Mouse (Mus musculus) 3134 (cell line): ENCODE measurements around the gene Etl4.

Source experiments
- DNase-seq: peaks from one replicate; pipeline ENCODE4 v3.0.0-alpha.2; 2011; ENCODE audit warnings: low spot score; ENCODE audit not compliant: insufficient read length; ENCODE audit errors: extremely low read depth

Etl4 gene

DNA sequence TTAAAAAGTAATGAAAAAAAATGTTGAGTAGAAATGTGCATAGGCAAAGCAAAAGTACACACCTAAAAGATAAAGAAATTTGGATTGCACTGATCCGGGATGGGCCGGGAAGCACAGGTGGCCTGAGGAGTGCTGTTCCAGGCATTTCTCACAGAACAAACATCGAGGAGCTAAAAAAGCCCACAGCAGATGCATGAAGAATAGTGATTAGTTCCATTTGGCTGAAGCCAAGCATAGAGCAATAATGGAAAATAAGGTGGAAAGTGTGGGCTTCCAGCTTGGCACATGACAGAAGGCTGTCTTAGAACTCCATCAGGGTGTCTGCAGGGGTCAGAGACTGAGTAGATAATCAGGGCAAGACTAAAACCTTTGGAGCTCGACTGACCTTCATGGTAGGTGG, 512.7 kb downstream of the Etl4 start:
- no peak for DNase-seq

DNA sequence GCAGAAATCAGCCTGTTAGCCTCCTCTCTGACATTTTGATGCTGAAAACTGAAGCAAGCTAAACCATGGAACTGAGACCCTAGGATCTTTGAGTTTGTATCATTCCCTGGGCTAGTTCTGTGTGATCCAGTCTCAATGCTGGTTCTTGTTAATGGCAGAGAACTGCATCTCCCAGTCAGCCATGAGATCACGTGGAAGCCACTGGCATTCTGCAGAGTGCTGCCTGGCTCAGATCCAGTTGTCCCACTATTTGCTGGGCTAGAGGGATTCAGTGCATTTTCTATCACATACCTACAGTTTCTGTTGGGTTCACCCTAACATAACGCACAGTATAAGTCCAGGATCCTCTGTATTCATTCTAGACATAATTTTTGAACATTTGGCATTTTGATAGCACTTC, 524.1 kb downstream of the Etl4 start:
- no peak for DNase-seq

DNA sequence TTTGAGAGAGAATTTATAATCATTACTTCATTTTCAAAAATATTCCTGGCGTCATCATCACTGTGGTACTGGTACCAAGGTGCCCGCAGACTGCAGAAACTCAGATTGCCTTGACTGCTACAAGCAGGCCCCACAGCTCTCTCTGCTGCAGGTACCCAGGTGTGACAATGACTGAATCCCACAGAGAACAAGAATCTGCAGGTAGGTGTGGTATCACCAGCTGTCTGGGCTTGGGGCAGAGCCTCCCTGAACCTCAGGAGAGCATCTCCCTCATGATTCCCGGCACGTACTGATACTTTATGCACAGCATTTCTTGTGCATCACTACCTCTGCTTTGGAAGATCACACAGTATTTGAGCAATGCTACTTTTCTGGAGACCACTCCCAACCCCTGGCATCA, 526.0 kb downstream of the Etl4 start:
- DNase-seq: no peak

DNA sequence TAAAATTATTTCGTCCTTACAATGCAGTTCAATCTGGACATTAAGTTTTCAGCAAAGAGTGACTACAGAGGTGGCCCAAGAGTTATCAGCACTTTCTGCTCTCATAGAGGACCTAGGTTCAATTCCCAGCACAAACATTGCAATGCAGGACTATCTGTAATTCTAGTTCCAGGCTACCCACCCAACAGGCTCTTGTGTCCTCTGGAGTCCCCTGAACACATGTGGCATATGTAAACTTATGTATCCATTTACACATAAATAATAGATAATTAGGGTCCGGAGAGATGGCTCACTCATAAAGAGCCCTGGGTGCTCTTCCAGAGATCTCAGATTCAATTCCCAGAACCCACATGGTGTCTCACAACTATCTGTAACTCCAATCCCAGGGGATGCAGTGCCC, 533.2 kb downstream of the Etl4 start:
- no peak for DNase-seq

DNA sequence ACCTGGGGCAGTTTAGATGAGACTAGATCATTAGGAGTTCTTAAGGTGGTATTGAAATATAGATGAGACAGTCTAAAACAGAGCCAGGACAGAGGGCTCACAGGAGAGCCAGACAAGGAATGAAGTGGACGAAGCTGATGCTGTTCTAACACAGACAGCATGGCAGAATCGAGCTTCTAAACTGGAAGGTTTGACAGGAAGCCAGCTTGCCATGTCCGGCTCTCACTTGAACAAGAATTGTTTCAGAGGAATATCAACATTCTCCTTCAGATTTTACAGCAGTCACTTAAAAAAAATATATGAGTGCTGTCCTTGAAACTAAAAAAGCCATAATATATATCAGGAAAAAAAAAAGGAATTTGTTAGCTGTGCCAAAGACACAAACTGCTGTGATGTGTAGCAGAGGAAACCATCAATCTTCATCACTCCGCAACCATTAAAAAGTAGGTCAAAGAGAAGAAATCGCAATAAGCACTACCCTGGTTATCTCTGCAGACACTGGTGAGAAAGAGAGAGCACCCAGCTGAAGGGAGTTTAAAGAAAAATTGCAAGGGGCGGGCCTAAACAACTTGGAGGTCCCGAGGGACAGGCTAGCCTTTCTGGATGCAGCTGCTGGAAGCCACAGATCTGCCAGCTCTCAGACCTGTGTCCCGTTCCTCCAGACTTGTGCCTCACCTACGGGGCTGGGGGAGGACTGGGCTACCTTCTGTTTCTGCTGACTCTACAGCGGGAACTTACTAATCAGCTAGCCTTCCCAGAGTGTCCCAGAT, 534.3 kb downstream of the Etl4 start:
- DNase-seq: no peak

DNA sequence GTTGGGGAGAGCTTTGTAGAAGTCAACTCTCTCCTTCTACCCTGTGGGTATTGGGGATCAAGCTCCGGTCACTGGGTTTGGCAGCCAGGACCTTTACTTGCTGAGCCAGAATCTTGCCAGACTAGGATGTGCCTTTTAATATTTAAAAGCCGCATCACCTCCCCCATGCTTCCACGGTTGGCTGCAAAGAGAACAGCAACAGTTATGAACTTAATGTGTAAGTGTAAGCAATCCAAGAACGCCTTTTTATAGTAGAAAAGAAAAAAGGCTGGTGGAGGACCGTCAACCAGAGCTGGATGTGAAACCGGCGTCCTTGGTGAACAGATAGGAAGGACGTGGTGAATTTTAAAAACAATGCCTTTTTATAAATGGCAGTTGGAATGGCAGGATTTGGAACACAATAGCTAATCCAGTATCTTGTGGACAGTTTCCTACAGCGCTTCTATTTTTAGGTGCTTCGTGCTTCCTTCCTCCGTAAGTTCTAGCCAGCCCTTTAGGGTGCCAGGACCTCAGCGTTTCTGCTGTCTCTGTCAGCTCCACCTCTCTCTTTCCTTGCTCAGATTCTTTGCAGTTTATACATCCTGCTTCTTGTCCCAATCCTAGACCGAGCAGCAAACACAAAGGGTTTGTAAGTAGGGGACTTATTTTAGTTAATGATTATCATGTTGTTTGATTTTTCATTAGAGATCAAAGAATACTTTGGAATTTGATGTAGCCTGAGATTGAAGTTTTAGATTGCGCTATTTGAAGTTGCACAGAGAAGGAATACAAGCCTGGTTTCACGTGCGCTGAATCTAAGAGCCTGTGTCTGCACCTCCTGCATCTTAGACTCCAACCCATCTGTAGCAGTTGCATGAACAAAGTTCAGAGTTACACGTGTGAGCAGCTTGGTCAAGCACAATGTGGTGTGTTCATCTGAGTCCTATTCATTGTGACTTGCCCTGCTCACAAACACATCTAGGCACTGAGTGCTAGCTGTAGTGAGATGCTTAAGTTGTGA, 535.9 kb downstream of the Etl4 start:
- no peak for DNase-seq

DNA sequence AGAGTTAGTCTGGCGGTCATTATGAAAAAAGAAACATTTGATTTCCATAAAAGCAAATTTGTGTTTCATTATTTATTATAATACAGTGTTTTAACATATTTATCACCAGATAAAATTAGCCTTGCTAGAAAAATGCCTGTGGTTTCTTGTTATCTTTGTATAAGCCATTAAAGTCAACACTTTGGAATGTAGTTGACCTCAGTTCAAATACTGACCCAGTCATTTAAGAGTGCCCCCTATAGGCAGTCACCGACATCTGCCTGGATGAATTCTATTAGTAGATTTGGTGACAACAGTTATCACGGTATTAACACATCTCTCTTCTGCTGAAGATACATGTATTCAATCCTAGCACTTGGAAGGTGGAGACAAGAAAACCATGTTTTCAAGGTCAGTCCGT, 536.6 kb downstream of the Etl4 start:
- DNase-seq: no peak

DNA sequence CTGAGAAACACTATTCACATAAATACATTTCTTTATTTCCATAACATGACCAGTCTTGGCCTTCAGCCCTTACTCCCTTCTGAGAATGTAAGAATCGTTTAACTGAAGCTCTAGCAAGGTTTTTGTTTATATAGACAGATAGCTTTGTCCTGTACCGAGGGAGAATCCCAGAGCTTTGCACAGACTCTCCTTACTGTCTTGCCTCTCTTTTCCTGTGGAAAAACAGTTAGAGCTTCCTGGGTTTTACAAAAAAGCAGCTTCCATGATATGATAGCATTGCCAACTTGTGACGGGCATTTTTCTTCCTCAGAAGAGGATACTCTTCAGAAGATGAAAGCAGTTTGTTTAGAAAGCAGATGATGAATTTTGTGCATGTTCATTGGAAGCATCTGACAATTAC, 541.4 kb downstream of the Etl4 start:
- no peak for DNase-seq

DNA sequence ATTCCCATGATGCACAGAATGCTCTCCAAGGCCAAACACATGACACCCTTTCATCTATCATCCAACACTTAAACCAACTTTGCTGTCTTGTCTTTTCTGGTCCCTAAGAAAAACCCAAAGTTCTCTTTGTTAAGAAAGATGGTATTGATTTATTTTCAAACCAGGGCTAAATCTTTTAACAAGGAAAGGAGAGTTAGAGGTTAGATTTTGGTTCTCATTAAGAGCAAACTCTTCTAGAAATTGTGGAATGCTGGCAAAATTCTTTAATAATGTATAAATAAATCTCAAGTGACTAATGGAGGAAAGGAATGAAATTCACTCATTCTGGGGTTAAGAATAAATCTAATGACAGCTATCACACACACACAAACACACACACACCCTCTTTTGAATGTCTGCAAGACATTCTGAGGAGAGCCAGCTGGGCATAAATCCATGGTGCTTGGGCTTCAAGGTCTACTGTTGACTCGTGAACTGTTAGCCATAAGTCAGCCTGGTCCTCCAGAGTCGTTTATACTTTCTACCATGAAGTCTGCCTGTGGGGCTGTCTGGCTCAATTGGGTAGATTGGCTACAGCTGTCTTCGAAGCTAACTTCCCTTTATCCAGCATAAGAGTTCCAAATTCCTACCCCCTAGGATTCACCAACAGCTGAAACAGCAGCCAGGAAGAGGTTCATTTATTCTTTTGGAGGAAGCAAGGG, 544.1 kb downstream of the Etl4 start:
- no peak for DNase-seq

DNA sequence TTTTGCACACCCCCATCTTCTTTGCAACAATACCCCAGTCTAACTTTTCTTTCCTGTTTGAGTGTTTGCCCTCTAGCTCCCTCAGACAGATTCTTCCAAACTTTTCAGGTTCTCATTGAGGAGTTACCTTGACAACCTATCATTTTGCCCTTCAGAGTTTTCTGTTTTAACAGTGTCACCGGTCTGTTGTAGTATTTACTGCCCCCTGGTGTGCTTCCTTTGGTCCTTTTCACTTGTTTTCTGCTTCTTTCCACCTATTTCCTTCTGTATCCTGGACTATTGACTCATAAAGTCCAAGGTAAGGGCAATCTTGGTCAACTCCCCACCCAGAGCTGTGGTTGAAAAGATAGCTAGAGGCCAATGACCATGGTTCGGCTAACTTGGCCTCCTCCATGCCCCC, 569.6 kb downstream of the Etl4 start:
- no peak for DNase-seq

DNA sequence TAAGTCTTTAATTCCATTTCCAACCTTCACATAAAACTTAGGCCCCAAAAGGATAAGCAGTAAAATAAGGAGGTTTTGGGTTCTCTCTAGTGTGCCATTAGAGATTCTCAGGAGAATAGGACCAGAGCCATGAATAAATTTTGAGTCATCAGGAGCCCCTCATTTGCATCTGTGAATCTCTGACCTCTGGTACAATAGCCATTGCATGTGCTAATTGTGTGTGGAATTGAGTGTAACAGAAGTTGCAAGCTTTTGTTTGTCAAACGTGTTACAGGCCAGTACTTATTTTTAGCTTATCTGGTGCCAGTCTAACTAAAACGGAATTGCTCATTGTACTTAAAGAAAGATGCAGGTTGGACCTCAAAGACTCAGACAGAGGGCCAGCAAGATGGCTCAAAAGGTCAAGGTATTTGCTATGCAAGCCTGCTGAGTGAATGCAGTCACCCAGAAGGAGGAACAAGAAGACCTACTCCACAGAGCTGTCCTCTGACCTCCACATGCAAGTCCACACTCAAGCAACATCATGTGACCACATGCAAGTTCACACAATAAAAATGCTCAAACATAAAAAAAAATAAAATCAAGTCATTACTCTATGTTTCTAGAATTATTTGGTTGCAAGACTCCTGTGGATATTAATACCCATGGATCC, 576.7 kb downstream of the Etl4 start:
- no peak for DNase-seq

DNA sequence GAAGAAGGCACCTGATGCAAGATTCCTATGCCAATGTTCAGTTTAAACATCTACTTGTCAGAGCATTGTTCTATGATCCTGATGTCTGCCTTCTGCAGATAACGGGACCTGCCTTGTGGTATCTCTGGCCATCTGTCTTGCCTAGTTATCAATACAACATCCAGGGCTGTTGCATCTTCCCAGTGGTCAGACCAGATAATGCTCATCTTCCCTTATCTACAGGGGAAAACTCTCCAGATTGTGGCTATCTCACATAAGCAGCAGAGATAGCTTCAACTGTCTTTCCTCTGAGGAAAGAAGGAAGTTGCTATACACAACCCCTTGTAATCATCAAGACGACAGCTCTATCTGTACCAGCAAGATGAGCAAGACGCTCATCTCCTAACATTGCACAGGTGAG, 579.5 kb downstream of the Etl4 start:
- no peak for DNase-seq

DNA sequence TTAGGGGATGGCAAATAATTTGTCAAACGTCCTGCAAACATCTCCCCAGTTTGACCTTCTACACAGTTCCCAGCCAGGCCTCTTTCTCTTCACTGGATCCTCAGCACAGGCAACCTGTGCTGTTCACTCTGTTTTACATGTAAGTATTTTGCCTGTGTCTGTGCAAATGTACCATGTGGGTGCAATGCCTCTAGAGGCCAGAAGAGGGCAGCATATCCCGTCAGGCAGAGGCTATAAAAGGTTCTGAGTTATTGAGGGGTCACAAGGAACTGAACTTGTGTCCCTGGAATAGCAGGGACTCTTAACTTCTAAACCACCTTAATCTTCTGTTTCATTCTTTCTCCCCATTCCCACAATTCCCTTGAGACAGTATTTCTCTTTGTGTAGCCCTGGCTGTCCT, 582.5 kb downstream of the Etl4 start:
- DNase-seq: no peak

DNA sequence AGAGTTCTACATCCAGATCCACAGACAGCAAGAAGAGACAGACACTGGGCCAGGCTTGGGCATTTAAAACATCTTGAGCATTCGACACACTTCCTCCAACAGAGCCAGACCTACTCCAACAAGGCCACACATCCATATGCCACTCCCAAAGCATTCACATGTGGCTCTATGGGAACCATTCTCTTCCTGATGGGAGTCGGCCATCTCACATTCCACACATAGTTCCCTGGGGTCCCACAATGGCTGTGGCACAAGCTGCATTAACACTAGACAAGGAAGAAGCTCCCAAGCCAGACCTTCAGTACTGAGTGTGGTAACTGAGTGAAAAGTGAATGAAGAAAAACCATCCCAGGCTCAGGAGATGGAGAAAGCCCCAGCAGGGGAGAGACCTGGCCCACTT, 584.2 kb downstream of the Etl4 start:
- no peak for DNase-seq

DNA sequence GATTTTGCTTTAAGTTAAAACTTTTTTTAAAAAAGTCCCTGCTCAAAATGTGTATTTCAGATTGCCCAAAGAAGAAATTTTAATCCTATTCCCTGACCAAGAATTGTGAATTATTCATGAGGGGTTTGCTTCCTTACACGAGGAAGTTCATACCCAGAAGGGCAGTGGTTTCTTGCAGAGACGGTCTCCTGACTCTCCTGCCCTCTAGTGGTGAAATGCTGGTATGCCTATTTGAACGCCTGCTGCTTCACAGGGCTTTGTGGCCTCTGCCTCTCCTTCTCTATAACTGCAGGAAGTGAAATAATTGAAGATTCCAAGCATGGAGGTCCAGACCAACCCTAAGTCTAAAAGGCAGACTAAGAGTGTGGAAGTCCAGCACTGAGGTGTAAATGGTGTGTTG, 585.1 kb downstream of the Etl4 start:
- DNase-seq: no peak

DNA sequence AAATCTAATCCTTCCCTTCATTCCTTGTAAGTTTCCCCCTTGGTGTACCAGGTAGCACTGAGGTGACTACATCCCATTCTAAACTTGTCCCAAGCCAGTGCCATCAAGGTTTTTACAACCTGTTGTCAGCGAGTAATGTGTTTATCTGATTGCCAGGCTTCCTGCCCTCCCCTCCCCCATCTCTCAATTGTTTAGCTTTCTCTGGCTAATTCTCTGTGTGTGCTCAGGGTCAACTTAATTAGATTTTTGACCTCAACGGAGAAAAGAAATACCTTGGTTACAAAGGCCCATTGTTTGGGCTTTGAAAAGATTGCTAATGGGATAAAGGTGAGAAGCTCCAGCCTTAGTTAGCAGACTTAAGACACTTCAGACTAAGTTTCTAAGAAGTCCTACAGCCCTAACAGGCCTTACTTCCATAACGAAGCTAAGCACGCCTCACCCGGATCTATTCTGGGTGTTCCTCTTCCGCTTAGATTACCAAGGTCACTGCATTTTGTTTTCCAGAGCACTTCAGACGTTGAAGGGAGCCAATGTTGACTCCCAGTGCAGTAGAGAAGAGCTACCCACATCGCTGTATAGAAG, 586.7 kb downstream of the Etl4 start:
- DNase-seq: no peak

DNA sequence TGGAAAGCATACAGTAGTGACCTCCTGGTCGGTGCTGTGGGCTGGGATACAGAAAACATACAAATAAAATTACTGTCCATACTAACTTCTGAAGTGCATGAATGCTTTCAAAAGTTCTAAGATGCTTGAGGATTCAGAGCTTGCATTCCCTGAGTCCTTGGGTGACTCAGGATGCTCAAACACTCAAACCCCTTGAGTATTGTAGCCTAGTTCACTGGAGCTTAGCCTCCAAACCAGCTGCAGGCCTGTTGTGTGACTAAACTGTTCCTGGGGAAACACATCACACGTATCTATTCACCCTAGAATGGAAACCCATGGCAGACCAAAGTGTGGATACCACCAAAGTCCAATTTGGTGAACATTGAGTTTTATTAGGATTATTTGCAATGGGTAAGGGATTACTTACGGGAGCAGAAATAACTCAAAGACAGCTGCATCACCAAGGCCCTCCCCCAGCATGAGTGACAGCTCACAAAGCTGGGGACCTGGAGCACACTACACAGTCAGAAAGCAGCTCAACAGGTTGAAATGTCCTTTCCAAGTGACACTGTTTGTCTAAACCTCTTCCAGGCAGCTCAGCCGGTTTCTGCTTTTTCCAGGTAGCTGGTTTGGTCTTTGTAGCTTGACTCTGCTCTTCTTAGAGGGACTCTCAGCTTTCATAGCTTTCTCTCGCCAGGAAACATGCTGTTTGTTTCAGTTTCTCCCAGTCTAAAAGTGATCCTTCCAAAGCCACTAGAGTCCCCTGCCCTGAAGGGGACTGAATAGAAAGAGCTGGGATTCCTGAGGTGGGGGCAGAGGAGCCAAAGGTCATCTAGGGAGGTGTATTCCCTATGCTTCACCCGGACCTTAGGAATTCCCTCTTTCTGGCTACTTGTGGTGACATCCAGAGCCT, 598.5 kb downstream of the Etl4 start:
- no peak for DNase-seq

DNA sequence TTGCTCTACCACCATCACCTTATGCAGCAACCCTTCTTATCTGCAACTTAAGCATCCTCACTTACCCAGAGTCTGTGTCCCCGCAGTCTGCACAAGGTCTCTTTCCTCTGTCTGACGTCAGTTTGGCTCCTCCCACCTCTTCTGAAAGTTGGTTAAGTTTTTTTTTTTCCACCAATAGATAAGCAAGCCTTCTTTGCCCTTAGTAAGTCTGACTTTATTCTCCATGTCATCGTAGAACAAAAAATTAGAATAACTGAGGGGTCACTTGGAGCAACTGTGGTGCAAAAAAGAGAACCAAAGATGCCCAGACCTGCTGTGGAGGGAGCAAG, 599.1 kb downstream of the Etl4 start:
- no peak for DNase-seq

DNA sequence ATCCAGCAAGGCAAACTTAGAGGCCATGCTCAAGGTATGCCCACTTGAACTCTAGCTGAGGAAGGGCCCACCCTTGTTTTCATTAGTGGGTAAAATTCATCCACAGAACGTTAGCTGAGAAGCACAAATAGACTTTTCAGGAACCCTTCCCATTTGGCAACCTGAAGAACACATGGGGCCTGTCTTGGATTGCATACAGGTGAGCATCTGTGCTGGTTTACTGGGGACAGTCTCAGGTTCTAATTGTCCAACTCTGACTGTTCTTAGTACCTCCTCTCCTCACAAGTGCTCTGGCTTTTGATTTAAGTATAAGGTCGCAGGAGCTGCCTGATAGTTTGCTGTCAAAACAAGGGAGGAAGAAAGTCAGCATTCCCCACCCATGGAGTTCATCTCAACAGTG, 600.5 kb downstream of the Etl4 start:
- DNase-seq: no peak
